Mouse (Mus musculus): ENCODE measurements around the gene Coq8a.

DNA sequence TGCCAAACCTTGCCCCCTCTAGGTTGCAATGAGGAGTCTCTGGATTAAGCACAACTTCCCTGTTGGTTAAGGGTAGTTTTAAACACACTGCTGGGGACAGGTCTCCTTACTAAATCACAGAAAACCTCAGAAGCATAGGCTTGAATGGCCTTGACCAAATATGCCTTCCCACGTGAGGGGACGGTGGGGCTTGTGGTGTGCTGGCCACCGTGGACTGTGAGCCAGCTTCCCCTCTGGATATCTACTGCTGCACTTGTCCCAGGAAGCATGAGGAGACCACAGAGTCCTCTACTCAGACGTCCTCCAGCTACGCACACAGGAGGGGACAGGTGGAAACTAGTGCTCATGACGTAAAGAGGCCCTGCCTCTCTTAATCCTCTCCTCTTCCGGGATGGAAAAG is 36.4 kb downstream of the Coq8a start:
- no peak for TF ChIP-seq POLR2A (IDR thresholded peaks at IDR 0.05; ENCODE audit: low read depth, low read length)
- no peak for TF ChIP-seq CTCF (IDR thresholded peaks at IDR 0.05; ENCODE audit: extremely low read depth, insufficient read length, insufficient replicate concordance, low read depth, low read length)
